Mouse (Mus musculus): Measurements from ENCODE around the gene Pex1. TPM values are rescaled to one million over a fixed set of nuclear protein-coding genes. Genes with fewer than 3 reads are reported as not detected.

The Pex1 gene
- 6.1 TPM for polyA plus RNA-seq (2014; fragmentation: Illumina TruSeq; extraction: RNeasy Lipid Tissue Mini Kit (QIAGEN cat#74804); ENCODE audit: insufficient read depth, low read depth, low replicate concordance)

GRCm38 (mm10) chr5:3595693-3596398, at the start of gene Pex1:
Gene Pex1 (plus strand): TSS chr5:3596066.

GRCm38 (mm10) chr5:3571266-3571665, 24.6 kb upstream of the Pex1 start, which contains the start of gene 1700109H08Rik:
Gene 1700109H08Rik (plus strand): TSS chr5:3571566.

DNA sequence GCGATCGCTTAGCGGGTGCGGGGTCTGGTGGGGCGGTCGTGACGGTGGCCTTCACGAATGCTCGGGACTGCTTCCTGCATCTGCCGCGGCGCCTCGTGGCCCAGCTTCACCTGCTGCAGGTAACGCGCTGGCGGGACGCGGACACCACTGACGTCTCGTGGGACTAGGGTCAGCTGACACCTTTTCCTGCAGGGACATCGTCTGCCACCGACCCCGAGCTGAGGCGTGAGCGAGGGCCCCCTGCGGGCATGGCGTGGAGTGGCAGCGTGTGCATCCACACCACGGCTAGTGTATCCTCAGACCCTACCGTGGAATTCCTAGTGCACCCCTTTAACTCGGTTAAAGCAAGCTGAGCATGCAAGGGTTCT, 517 bp downstream of the Pex1 start, which contains the start of gene Rbm48:
Gene Rbm48, minus strand, starts transcription at position 187 of the 368 bp plus-strand sequence.

DNA sequence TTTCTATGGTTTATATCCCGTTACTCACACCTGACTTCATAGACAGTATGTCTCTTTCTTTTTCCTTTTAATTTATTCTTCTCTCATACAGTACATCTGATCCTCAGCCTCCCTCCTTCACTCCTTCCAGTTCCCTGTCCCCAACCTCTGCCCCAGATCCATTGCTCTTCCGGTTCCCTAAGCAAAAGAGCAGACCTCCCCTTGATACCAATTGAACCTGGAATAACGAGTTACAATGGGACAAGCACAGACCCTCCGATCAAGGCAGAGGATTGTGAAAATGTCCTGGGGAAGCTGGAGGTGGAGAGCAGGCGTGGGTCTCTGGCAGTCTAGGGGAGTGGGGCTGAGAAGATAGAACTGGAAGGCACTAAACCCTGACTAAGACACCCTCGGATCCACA, 55.0 kb downstream of the Pex1 start, which contains the start of gene Tmbim7:
Gene Tmbim7, plus strand, starts transcription at position 301 of the 400 bp plus-strand sequence.

DNA sequence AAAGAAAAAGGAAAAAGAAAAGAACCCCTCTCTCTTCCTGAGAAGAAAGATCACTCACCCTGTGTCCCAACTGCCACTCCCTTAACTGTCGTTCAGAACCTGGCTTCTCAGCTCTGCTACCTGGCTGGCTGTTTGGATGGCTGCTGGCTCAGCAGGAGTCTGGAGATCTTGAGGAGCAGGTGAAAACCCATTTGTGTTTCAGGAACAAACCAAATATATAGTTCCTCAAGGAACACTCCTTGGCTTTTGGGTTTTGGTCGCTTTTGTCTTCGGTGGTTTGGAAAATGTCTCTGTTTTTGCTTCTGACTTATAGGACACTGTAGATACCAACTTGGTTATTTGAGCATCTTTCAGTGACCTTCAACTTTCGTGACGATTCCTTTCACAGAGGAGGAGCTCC, 61.2 kb downstream of the Pex1 start, which contains the start of gene Gatad1:
Gene Gatad1, minus strand, starts transcription at position 101 of the 400 bp plus-strand sequence.

Other genes with a start within 250 kb of the Pex1 start
- gene Fam133b, start 52.2 kb upstream of the Pex1 start, polyA plus RNA-seq (2014; fragmentation: Illumina TruSeq; extraction: RNeasy Lipid Tissue Mini Kit (QIAGEN cat#74804); ENCODE audit: insufficient read depth, low read depth, low replicate concordance), result 14.5 TPM
- 0.38 TPM for gene 1700109H08Rik, start 24.5 kb upstream of the Pex1 start, polyA plus RNA-seq (2014; fragmentation: Illumina TruSeq; extraction: RNeasy Lipid Tissue Mini Kit (QIAGEN cat#74804); ENCODE audit: insufficient read depth, low read depth, low replicate concordance)
- 5.1 TPM for gene Rbm48, start 519 bp downstream of the Pex1 start, polyA plus RNA-seq (2014; fragmentation: Illumina TruSeq; extraction: RNeasy Lipid Tissue Mini Kit (QIAGEN cat#74804); ENCODE audit: insufficient read depth, low read depth, low replicate concordance)
- gene Tmbim7, start 55.1 kb downstream of the Pex1 start, polyA plus RNA-seq (2014; fragmentation: Illumina TruSeq; extraction: RNeasy Lipid Tissue Mini Kit (QIAGEN cat#74804); ENCODE audit: insufficient read depth, low read depth, low replicate concordance), result not detected
- 58.6 TPM for gene Gatad1, start 61.1 kb downstream of the Pex1 start, polyA plus RNA-seq (2014; fragmentation: Illumina TruSeq; extraction: RNeasy Lipid Tissue Mini Kit (QIAGEN cat#74804); ENCODE audit: insufficient read depth, low read depth, low replicate concordance)
- gene Ankib1, start 206.9 kb downstream of the Pex1 start, polyA plus RNA-seq (2014; fragmentation: Illumina TruSeq; extraction: RNeasy Lipid Tissue Mini Kit (QIAGEN cat#74804); ENCODE audit: insufficient read depth, low read depth, low replicate concordance), result 7.2 TPM
- 13.6 TPM for gene Krit1, start 207.1 kb downstream of the Pex1 start, polyA plus RNA-seq (2014; fragmentation: Illumina TruSeq; extraction: RNeasy Lipid Tissue Mini Kit (QIAGEN cat#74804); ENCODE audit: insufficient read depth, low read depth, low replicate concordance)
- gene Lrrd1, start 249.1 kb downstream of the Pex1 start, polyA plus RNA-seq (2014; fragmentation: Illumina TruSeq; extraction: RNeasy Lipid Tissue Mini Kit (QIAGEN cat#74804); ENCODE audit: insufficient read depth, low read depth, low replicate concordance), result 0.08 TPM